Mouse (Mus musculus): ENCODE data around the gene Miip. TPM values are rescaled to one million over a fixed set of nuclear protein-coding genes. Genes with fewer than 3 reads are reported as not detected.

The Miip gene
- polyA plus RNA-seq (2012; rRNA removed) = 72.2 and 146 TPM in 2 replicates

DNA sequence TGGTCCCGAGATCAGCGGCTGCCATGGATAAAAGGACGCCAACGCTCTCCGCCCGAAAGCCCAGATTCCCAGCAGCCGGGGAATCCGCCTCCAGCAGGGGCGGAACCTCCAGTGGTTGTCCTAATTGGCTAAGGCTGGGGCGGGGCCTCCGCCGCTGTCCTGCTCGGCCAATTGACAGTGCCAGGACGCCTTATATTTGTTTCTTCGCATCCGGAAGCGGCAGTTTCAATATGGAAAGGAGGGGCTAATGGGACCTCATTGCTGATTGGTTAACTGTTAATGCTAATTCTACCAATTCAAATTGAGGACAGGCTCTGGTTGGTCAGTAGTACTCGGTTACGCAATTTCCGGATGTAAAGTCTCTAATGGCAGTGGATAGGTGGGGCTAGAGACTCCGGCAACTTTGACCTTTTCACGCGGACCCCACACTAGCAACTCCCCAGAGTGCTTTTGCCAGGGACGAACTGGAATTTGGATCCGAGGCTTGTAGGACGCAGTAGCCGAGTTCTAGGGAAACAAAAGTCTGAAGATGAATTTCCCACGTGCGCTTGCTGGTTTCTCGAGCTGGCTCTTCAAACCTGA is at the start of gene Miip, which contains the start of gene Fv1:
Gene Miip (minus strand): TSS at position 367 of the 582 bp plus-strand sequence.
Gene Fv1 (plus strand): TSS at position 530 of the 582 bp plus-strand sequence.
- peak; percentile 89 to 98 for DNase-seq (ENCODE audit: low read depth in 1 of 2, low spot score in 2 of 2)
- peaks cover 12% of the 10 kb centered on the region for H3K36me3 ChIP-seq (ENCODE audit: control insufficient read depth, insufficient read depth, low read length)
- peak within 1 kb of the TSS; percentile 96 for H3K4me3 ChIP-seq (ENCODE audit: extremely low read depth, insufficient read depth, insufficient read length)
- WGBS = under 1% methylated on average over 30 of the region's 30 CpGs
- no peaks in the 10 kb centered on the region for H3K27me3 ChIP-seq (ENCODE audit: control insufficient read depth, insufficient read depth, low read length)
- TF ChIP-seq POLR2A (IDR thresholded peaks at IDR 0.05; ENCODE audit: low read depth, low read length) (peak; percentile 32), CTCF (IDR thresholded peaks at IDR 0.05; ENCODE audit: extremely low read depth, insufficient read depth, insufficient read length, insufficient replicate concordance) (no peak)
- H3K4me1 ChIP-seq (ENCODE audit: control insufficient read depth, insufficient read depth, insufficient read length) = peaks cover 8% of the 10 kb centered on the region; the same call in 1 of the 2 replicates
- H3K27ac ChIP-seq (ENCODE audit: insufficient read depth, low read length) = peak within 1 kb of the TSS; percentile 69

DNA sequence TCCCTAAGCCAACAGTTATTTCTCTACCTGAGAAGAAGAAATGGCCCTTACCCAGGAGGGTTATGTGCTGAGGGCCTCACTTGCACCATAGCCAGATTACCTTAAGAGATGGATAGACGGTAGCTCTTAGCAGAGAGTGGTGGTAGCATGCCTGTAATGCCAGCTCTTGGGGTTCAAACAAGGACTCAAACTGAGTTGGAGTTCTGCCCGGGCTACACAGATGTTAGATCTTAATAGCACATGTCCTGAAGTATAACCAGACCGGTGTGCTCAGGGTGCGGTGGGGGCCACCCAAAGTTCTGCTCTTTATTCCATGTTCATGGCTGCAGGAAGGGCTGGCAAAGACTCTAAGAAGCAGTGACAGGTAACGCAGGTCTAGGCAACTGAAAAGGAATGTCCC is 40.9 kb upstream of the Miip start:
- no peak overlapping the region for H3K27ac ChIP-seq (ENCODE audit: insufficient read depth, low read length)
- no peaks in the 10 kb centered on the region for H3K4me1 ChIP-seq (ENCODE audit: control insufficient read depth, insufficient read depth, insufficient read length)
- TF ChIP-seq POLR2A (IDR thresholded peaks at IDR 0.05; ENCODE audit: low read depth, low read length) = no peak
- TF ChIP-seq CTCF (IDR thresholded peaks at IDR 0.05; ENCODE audit: extremely low read depth, insufficient read depth, insufficient read length, insufficient replicate concordance) = no peak
- H3K27me3 ChIP-seq (ENCODE audit: control insufficient read depth, insufficient read depth, low read length) = no peaks in the 10 kb centered on the region
- H3K36me3 ChIP-seq (ENCODE audit: control insufficient read depth, insufficient read depth, low read length) = no peaks in the 10 kb centered on the region; the same call in 1 of the 2 replicates
- H3K4me3 ChIP-seq (ENCODE audit: extremely low read depth, insufficient read depth, insufficient read length) = no peak overlapping the region
- no peak for DNase-seq (ENCODE audit: low read depth in 1 of 2, low spot score in 2 of 2)
- 89% methylated on average over 5 of the region's 5 CpGs for WGBS

DNA sequence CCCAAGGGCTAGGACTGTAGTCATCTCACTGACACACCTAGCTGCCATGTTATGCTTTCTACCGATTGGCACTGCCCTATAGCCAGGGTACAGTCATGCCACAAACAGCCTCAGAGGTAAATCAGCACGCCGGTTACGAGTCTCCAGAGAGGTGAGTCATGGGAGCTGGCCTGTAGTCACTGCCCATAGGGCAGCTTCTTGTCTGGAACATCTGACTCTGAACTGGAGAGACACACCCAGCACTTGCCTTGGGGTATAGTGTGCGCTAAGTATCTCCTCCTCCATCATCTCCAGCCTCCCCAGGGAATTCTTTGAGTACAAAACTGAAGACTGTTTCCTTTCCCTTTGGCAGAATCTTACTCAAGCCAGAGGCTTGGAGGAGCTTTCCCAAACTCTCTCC is 37.6 kb upstream of the Miip start:
- Histone ChIP-seq H3K27me3 (ENCODE audit: control insufficient read depth, insufficient read depth, low read length) (no peaks in the 10 kb centered on the region), H3K4me3 (ENCODE audit: extremely low read depth, insufficient read depth, insufficient read length) (no peak overlapping the region), H3K36me3 (ENCODE audit: control insufficient read depth, insufficient read depth, low read length) (no peaks in the 10 kb centered on the region), H3K4me1 (ENCODE audit: control insufficient read depth, insufficient read depth, insufficient read length) (peaks cover 5% of the 10 kb centered on the region; the same call in 1 of the 2 replicates), H3K27ac (ENCODE audit: insufficient read depth, low read length) (no peak overlapping the region)
- DNase-seq (ENCODE audit: low read depth in 1 of 2, low spot score in 2 of 2) = no peak
- no peak for TF ChIP-seq CTCF (IDR thresholded peaks at IDR 0.05; ENCODE audit: extremely low read depth, insufficient read depth, insufficient read length, insufficient replicate concordance)
- TF ChIP-seq POLR2A (IDR thresholded peaks at IDR 0.05; ENCODE audit: low read depth, low read length) = no peak
- 90% methylated on average over 5 of the region's 5 CpGs for WGBS

DNA sequence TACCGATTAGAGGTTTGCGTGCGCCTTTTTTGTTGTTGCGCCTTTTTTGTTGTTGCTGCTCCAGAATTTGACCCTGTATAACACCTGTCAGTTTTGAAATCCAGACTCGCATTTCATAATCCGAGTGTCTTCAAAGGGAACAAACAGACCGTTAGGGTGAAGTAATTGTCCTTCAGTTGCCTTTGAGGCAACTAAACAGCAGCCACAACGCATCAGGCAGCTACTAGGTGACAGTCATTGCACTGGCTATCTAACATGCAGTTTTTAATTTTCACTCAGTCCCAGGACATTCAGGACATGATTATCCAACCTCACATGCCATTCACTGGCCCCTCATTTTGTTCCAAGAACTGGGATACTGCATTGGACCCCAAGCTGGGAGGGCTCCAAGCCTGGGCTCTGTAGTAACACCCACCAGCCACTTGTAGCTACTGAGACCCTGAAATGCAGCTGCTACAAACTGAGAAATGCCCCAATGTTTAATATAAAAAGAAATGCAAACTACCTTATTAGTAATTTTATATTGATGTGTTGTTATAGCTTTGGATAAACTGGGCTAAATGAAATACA is 36.6 kb upstream of the Miip start:
- TF ChIP-seq POLR2A (IDR thresholded peaks at IDR 0.05; ENCODE audit: low read depth, low read length) (no peak), CTCF (IDR thresholded peaks at IDR 0.05; ENCODE audit: extremely low read depth, insufficient read depth, insufficient read length, insufficient replicate concordance) (no peak)
- WGBS = under 1% methylated on average over 8 of the region's 8 CpGs
- H3K27ac ChIP-seq (ENCODE audit: insufficient read depth, low read length) = no peak overlapping the region
- H3K36me3 ChIP-seq (ENCODE audit: control insufficient read depth, insufficient read depth, low read length) = no peaks in the 10 kb centered on the region; the same call in 1 of the 2 replicates
- H3K4me3 ChIP-seq (ENCODE audit: extremely low read depth, insufficient read depth, insufficient read length) = peak overlapping the region; percentile 83
- H3K27me3 ChIP-seq (ENCODE audit: control insufficient read depth, insufficient read depth, low read length) = no peaks in the 10 kb centered on the region
- DNase-seq (ENCODE audit: low read depth in 1 of 2, low spot score in 2 of 2) = no peak
- H3K4me1 ChIP-seq (ENCODE audit: control insufficient read depth, insufficient read depth, insufficient read length) = peaks cover 5% of the 10 kb centered on the region; the same call in 1 of the 2 replicates

DNA sequence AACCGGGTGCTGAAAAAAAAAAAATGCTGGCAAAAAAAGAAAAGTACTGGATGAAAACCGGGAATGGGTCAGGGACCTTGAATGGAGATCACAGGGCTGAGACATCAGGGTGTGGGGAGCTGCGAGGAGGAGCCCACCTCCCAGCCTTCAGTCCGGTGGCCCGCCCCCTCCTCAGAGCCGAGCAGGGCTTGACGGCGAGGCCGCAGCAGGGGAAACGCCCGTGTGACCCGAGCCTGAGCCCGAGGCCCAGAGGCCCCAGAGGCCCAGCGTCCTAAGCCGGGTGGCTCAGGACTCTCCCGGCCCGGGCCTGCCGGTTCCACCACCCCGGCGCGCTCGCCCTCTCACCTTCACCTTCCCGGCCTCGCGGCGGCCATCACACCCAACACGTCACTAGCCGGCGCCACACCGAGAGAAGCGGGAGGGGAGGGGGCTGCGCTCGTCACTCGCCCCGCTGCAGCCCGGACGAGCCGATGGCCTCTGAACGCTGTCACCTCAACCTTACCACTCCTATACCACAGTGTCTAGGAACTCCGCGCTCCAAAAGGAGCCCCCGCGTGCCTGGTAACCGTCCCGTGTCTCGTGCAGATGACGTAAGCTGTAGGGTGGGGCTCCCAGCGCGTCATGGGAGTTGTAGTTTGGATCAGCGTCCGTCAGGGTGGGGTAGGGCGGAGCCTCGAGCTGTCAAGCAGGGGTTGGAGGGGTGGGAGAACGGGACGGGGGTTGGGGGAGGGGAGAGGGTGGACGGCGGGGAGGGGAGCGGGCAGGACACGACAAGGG is 35.9 kb upstream of the Miip start, which contains the start of gene Mfn2:
Gene Mfn2 (minus strand): TSS at position 392 of the 777 bp plus-strand sequence.
- TF ChIP-seq CTCF (IDR thresholded peaks at IDR 0.05; ENCODE audit: extremely low read depth, insufficient read depth, insufficient read length, insufficient replicate concordance) (no peak), POLR2A (IDR thresholded peaks at IDR 0.05; ENCODE audit: low read depth, low read length) (no peak)
- WGBS = under 1% methylated on average over 57 of the region's 59 CpGs
- peak within 1 kb of the TSS; percentile 83 for H3K4me3 ChIP-seq (ENCODE audit: extremely low read depth, insufficient read depth, insufficient read length)
- peaks cover 5% of the 10 kb centered on the region; the same call in 1 of the 2 replicates for H3K4me1 ChIP-seq (ENCODE audit: control insufficient read depth, insufficient read depth, insufficient read length)
- H3K27me3 ChIP-seq (ENCODE audit: control insufficient read depth, insufficient read depth, low read length) = no peaks in the 10 kb centered on the region
- peaks cover 2% of the 10 kb centered on the region; the same call in 1 of the 2 replicates for H3K36me3 ChIP-seq (ENCODE audit: control insufficient read depth, insufficient read depth, low read length)
- peak; percentile 73 to 82 for DNase-seq (ENCODE audit: low read depth in 1 of 2, low spot score in 2 of 2)
- H3K27ac ChIP-seq (ENCODE audit: insufficient read depth, low read length) = peak within 1 kb of the TSS; percentile 87

DNA sequence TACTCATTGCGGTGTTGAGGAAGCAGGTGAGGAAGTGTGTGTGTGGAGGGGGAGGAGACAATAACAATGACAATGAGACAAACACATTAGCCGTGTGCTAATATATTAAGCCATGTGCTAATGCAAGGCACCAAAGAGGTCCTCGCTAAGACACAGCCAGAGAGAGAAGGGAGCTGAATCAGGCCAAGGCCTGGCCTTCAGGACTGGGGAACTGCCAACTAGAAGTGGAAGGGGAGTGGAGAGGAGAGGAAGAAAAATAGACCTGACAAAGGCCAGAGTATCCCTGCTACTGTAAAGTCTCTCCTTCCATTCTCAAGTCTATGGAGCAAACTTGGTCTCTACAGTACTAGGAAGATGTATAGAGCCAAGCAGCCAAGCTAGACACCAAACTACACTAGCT is 35.0 kb upstream of the Miip start:
- Histone ChIP-seq H3K27ac (ENCODE audit: insufficient read depth, low read length) (no peak overlapping the region), H3K27me3 (ENCODE audit: control insufficient read depth, insufficient read depth, low read length) (no peaks in the 10 kb centered on the region), H3K36me3 (ENCODE audit: control insufficient read depth, insufficient read depth, low read length) (peaks cover 3% of the 10 kb centered on the region; the same call in 1 of the 2 replicates), H3K4me1 (ENCODE audit: control insufficient read depth, insufficient read depth, insufficient read length) (peaks cover 5% of the 10 kb centered on the region; the same call in 1 of the 2 replicates), H3K4me3 (ENCODE audit: extremely low read depth, insufficient read depth, insufficient read length) (peak overlapping the region; percentile 83; the same call in 1 of the 2 replicates)
- TF ChIP-seq CTCF (IDR thresholded peaks at IDR 0.05; ENCODE audit: extremely low read depth, insufficient read depth, insufficient read length, insufficient replicate concordance) (no peak), POLR2A (IDR thresholded peaks at IDR 0.05; ENCODE audit: low read depth, low read length) (no peak)
- WGBS = 71% methylated on average over 3 of the region's 3 CpGs
- no peak for DNase-seq (ENCODE audit: low read depth in 1 of 2, low spot score in 2 of 2)
